Mouse (Mus musculus): ENCODE results near the gene Banf1.

DNA sequence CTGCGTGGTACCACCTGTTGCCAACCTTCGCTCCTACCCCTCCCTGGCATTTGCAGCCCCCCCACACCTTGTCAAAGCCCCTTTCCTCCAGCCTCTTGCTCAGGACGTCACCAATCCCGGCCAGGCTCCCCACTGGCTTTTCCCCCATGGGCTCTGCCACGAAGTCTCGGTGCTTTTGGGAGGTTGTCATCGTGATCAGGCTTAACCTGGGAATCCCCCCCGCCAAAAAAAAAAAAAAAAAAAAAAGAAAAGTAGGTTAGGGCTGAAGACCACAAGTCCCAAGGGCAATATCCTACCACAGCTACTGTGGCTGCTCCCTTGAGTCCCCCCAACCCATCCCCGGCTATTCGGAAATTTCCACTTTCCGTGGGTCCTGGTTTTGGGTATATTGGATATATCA is 1.2 kb downstream of the Banf1 start:
- TF ChIP-seq CTCF (IDR thresholded peaks at IDR 0.05; ENCODE audit: control insufficient read depth, insufficient read depth, insufficient replicate concordance, low read depth, low read length) (no peak), POLR2A (IDR thresholded peaks at IDR 0.05; ENCODE audit: control insufficient read depth, low read depth, low read length) (no peak)

Measured in testis, adult 2 months (tissue).